Mouse (Mus musculus): Measurements from ENCODE around the gene Cdyl. TPM values are rescaled to one million over a fixed set of nuclear protein-coding genes. Genes with fewer than 3 reads are reported as not detected.

The Cdyl gene
- polyA plus RNA-seq, 1 experiment from 2014 or later: 16.1 TPM

DNA sequence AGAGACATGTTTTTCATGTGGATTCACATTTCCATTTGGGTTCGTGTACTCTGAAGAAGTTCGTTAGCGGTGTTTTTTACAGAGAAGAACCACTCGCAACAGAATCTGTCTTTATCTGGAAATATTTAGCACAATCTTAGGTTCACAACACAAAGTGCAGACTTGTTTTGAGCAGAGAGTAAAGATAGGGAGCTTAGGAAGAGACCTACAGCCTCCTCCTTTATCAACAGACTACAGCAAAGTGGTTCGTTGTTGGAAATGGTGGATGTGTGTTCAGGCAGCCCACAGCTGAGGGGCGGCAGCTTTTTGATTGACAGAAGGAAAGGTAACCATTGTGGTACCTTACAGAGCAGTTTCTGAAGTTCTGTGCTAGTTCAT is 150.5 kb downstream of the Cdyl start:
- H3K36me3 ChIP-seq (ENCODE audit: control insufficient read depth, insufficient read depth, low read length): no peaks in the 10 kb centered on the region
- no peak overlapping the region for H3K4me3 ChIP-seq (ENCODE audit: low read depth, low read length)
- H3K4me1 ChIP-seq (ENCODE audit: control insufficient read depth, insufficient read depth, low read length): peaks cover 21% of the 10 kb centered on the region
- WGBS: 61% methylated on average over 6 of the region's 6 CpGs
- H3K27ac ChIP-seq (replicated peaks; ENCODE audit: low read depth, low read length): no peak overlapping the region
- H3K9ac ChIP-seq (ENCODE audit: low read length): no peak overlapping the region
- H3K4me2 ChIP-seq (ENCODE audit: low read depth, severe bottlenecking): no peak overlapping the region
- DNase-seq (ENCODE audit: low spot score) (no peak), ATAC-seq (ENCODE audit: insufficient number of reproducible peaks, low FRiP score, low TSS enrichment, low read depth) (no peak)
- H3K27me3 ChIP-seq (ENCODE audit: control insufficient read depth, insufficient read depth, low read length): no peaks in the 10 kb centered on the region
- no peaks in the 10 kb centered on the region for H3K9me3 ChIP-seq (ENCODE audit: control insufficient read depth, low read length)

- Histone ChIP-seq H3K9me3 (ENCODE audit: control insufficient read depth, low read length) (no peaks in the 10 kb centered on the region), H3K4me3 (ENCODE audit: low read depth, low read length) (no peak overlapping the region), H3K36me3 (ENCODE audit: control insufficient read depth, insufficient read depth, low read length) (no peaks in the 10 kb centered on the region; the same call in 1 of the 2 replicates), H3K9ac (ENCODE audit: low read length) (no peak overlapping the region), H3K4me2 (ENCODE audit: low read depth, severe bottlenecking) (no peak overlapping the region), H3K4me1 (ENCODE audit: control insufficient read depth, insufficient read depth, low read length) (peaks cover 11% of the 10 kb centered on the region), H3K27me3 (ENCODE audit: control insufficient read depth, insufficient read depth, low read length) (no peaks in the 10 kb centered on the region), H3K27ac (replicated peaks; ENCODE audit: low read depth, low read length) (no peak overlapping the region)
- 84% methylated on average over 11 of the region's 11 CpGs for WGBS
- ATAC-seq (ENCODE audit: insufficient number of reproducible peaks, low FRiP score, low TSS enrichment, low read depth) (no peak), DNase-seq (ENCODE audit: low spot score) (no peak)
These were observed 151.9 kb downstream of the Cdyl start for GRCm38 (mm10) chr13:35811361-35812190.

- ATAC-seq (ENCODE audit: insufficient number of reproducible peaks, low FRiP score, low TSS enrichment, low read depth): no peak
- H3K27ac ChIP-seq (replicated peaks; ENCODE audit: low read depth, low read length): no peak overlapping the region
- no peaks in the 10 kb centered on the region; the same call in 1 of the 2 replicates for H3K36me3 ChIP-seq (ENCODE audit: control insufficient read depth, insufficient read depth, low read length)
- no peak overlapping the region for H3K4me3 ChIP-seq (ENCODE audit: low read depth, low read length)
- no peak for DNase-seq (ENCODE audit: low spot score)
- no peak overlapping the region for H3K9ac ChIP-seq (ENCODE audit: low read length)
- H3K27me3 ChIP-seq (ENCODE audit: control insufficient read depth, insufficient read depth, low read length): no peaks in the 10 kb centered on the region
- WGBS: 68% methylated on average over 6 of the region's 6 CpGs
- no peak overlapping the region for H3K4me2 ChIP-seq (ENCODE audit: low read depth, severe bottlenecking)
- peaks cover 11% of the 10 kb centered on the region for H3K4me1 ChIP-seq (ENCODE audit: control insufficient read depth, insufficient read depth, low read length)
- H3K9me3 ChIP-seq (ENCODE audit: control insufficient read depth, low read length): no peaks in the 10 kb centered on the region
These were observed 152.5 kb downstream of the Cdyl start for GRCm38 (mm10) chr13:35812191-35812440.

- Histone ChIP-seq H3K4me2 (ENCODE audit: low read depth, severe bottlenecking) (no peak overlapping the region), H3K9ac (ENCODE audit: low read length) (no peak overlapping the region), H3K4me1 (ENCODE audit: control insufficient read depth, insufficient read depth, low read length) (peaks cover 11% of the 10 kb centered on the region), H3K9me3 (ENCODE audit: control insufficient read depth, low read length) (no peaks in the 10 kb centered on the region), H3K27me3 (ENCODE audit: control insufficient read depth, insufficient read depth, low read length) (no peaks in the 10 kb centered on the region), H3K36me3 (ENCODE audit: control insufficient read depth, insufficient read depth, low read length) (peaks cover under 1% of the 10 kb centered on the region; the same call in 1 of the 2 replicates), H3K4me3 (ENCODE audit: low read depth, low read length) (no peak overlapping the region), H3K27ac (replicated peaks; ENCODE audit: low read depth, low read length) (no peak overlapping the region)
- ATAC-seq (ENCODE audit: insufficient number of reproducible peaks, low FRiP score, low TSS enrichment, low read depth): no peak
- WGBS: 77% methylated on average over 7 of the region's 7 CpGs
- DNase-seq (ENCODE audit: low spot score): no peak
These were observed 153.9 kb downstream of the Cdyl start for GRCm38 (mm10) chr13:35813348-35814127.

- 91% methylated on average over 8 of the region's 8 CpGs for WGBS
These were observed 155.6 kb downstream of the Cdyl start for GRCm38 (mm10) chr13:35815205-35815726.

DNA sequence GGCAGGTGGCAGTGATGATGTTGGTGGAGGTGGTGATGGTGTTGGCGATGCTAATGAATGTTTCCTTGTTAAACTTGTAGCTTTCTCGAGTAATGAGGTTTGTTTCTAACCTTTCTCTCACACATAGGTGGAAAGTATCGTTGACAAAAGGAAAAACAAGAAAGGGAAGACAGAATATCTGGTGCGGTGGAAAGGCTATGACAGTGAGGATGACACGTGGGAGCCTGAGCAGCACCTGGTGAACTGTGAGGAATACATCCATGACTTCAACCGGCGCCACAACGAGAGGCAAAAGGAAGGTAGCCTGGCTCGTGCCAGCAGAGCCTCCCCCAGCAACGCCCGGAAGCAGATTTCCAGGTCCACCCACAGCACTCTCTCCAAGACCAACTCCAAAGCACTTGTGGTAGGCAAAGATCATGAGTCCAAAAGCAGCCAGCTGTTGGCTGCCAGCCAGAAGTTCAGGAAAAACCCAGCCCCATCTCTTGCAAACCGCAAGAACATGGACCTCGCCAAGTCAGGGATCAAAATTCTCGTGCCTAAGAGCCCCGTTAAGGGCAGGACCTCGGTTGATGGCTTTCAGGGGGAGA is 156.2 kb downstream of the Cdyl start:
- 92% methylated on average over 16 of the region's 16 CpGs for WGBS

More at GRCm38 (mm10) chr13:35815205-35815726, 155.6 kb downstream of the Cdyl start:
- Histone ChIP-seq H3K4me1 (ENCODE audit: control insufficient read depth, insufficient read depth, low read length) (peaks cover 11% of the 10 kb centered on the region), H3K27ac (replicated peaks; ENCODE audit: low read depth, low read length) (no peak overlapping the region), H3K9ac (ENCODE audit: low read length) (no peak overlapping the region), H3K4me3 (ENCODE audit: low read depth, low read length) (no peak overlapping the region), H3K36me3 (ENCODE audit: control insufficient read depth, insufficient read depth, low read length) (peaks cover 3% of the 10 kb centered on the region; the same call in 1 of the 2 replicates), H3K9me3 (ENCODE audit: control insufficient read depth, low read length) (no peaks in the 10 kb centered on the region), H3K4me2 (ENCODE audit: low read depth, severe bottlenecking) (no peak overlapping the region), H3K27me3 (ENCODE audit: control insufficient read depth, insufficient read depth, low read length) (no peaks in the 10 kb centered on the region)
- DNase-seq (ENCODE audit: low spot score) (no peak), ATAC-seq (ENCODE audit: insufficient number of reproducible peaks, low FRiP score, low TSS enrichment, low read depth) (no peak)

GRCm38 (mm10) chr13:35817626-35818025 is 158.0 kb downstream of the Cdyl start:
- no peak for ATAC-seq (ENCODE audit: insufficient number of reproducible peaks, low FRiP score, low TSS enrichment, low read depth)
- 81% methylated on average over 3 of the region's 3 CpGs for WGBS
- no peak for DNase-seq (ENCODE audit: low spot score)
- Histone ChIP-seq H3K4me1 (ENCODE audit: control insufficient read depth, insufficient read depth, low read length) (no peaks in the 10 kb centered on the region; the same call in 1 of the 2 replicates), H3K4me3 (ENCODE audit: low read depth, low read length) (no peak overlapping the region), H3K4me2 (ENCODE audit: low read depth, severe bottlenecking) (no peak overlapping the region), H3K27me3 (ENCODE audit: control insufficient read depth, insufficient read depth, low read length) (no peaks in the 10 kb centered on the region), H3K9me3 (ENCODE audit: control insufficient read depth, low read length) (no peaks in the 10 kb centered on the region), H3K9ac (ENCODE audit: low read length) (no peak overlapping the region), H3K36me3 (ENCODE audit: control insufficient read depth, insufficient read depth, low read length) (peaks cover 3% of the 10 kb centered on the region; the same call in 1 of the 2 replicates), H3K27ac (replicated peaks; ENCODE audit: low read depth, low read length) (no peak overlapping the region)

More for the DNA sequence above, 156.2 kb downstream of the Cdyl start:
- no peak overlapping the region for H3K27ac ChIP-seq (replicated peaks; ENCODE audit: low read depth, low read length)
- H3K4me2 ChIP-seq (ENCODE audit: low read depth, severe bottlenecking): no peak overlapping the region
- H3K4me1 ChIP-seq (ENCODE audit: control insufficient read depth, insufficient read depth, low read length): peaks cover 11% of the 10 kb centered on the region
- no peaks in the 10 kb centered on the region for H3K27me3 ChIP-seq (ENCODE audit: control insufficient read depth, insufficient read depth, low read length)
- ATAC-seq (ENCODE audit: insufficient number of reproducible peaks, low FRiP score, low TSS enrichment, low read depth): no peak
- no peak for DNase-seq (ENCODE audit: low spot score)
- no peaks in the 10 kb centered on the region for H3K9me3 ChIP-seq (ENCODE audit: control insufficient read depth, low read length)
- H3K36me3 ChIP-seq (ENCODE audit: control insufficient read depth, insufficient read depth, low read length): peaks cover 3% of the 10 kb centered on the region; the same call in 1 of the 2 replicates
- H3K9ac ChIP-seq (ENCODE audit: low read length): no peak overlapping the region
- H3K4me3 ChIP-seq (ENCODE audit: low read depth, low read length): no peak overlapping the region

GRCm38 (mm10) chr13:35818060-35818459 is 158.4 kb downstream of the Cdyl start:
- DNase-seq (ENCODE audit: low spot score) (no peak), ATAC-seq (ENCODE audit: insufficient number of reproducible peaks, low FRiP score, low TSS enrichment, low read depth) (no peak)
- 83% methylated on average over 4 of the region's 4 CpGs for WGBS
- H3K36me3 ChIP-seq (ENCODE audit: control insufficient read depth, insufficient read depth, low read length): peaks cover 3% of the 10 kb centered on the region; the same call in 1 of the 2 replicates
- H3K4me2 ChIP-seq (ENCODE audit: low read depth, severe bottlenecking): no peak overlapping the region
- no peak overlapping the region for H3K27ac ChIP-seq (replicated peaks; ENCODE audit: low read depth, low read length)
- H3K27me3 ChIP-seq (ENCODE audit: control insufficient read depth, insufficient read depth, low read length): no peaks in the 10 kb centered on the region
- no peak overlapping the region for H3K9ac ChIP-seq (ENCODE audit: low read length)
- no peak overlapping the region for H3K4me3 ChIP-seq (ENCODE audit: low read depth, low read length)
- no peaks in the 10 kb centered on the region; the same call in 1 of the 2 replicates for H3K4me1 ChIP-seq (ENCODE audit: control insufficient read depth, insufficient read depth, low read length)
- H3K9me3 ChIP-seq (ENCODE audit: control insufficient read depth, low read length): no peaks in the 10 kb centered on the region

All from limb, embryonic 11.5 days (tissue).